Mouse (Mus musculus) midbrain, embryonic 12.5 days (tissue): ENCODE results near the gene Med9. TPM values are rescaled to one million over a fixed set of nuclear protein-coding genes. Genes with fewer than 3 reads are reported as not detected.

ENCODE experiments used
- ATAC-seq: fragments of 200-750 bp; cut with Nextera tagmentation; 2 replicates; pipeline ENCODE4 v1.8.0; 2017; ENCODE audit warnings: low read depth, moderate TSS enrichment, moderate library complexity; ENCODE audit not compliant: low FRiP score
- H3K27ac ChIP-seq: fragments of 300-500 bp; sonication (generic); replicated peaks from 2 replicates; pipeline ENCODE4 v1.5.1; 2016; ENCODE audit warnings: mild to moderate bottlenecking
- H3K27me3 ChIP-seq: fragments of 300-500 bp; sonication (generic); 2 replicates; pipeline ENCODE4 v1.6.1; 2016; ENCODE audit warnings: mild to moderate bottlenecking
- H3K36me3 ChIP-seq: fragments of 300-500 bp; sonication (generic); 2 replicates; pipeline ENCODE4 v1.6.1; 2016
- H3K4me1 ChIP-seq: fragments of 300-500 bp; sonication (generic); 2 replicates; pipeline ENCODE4 v1.6.1; 2016
- H3K4me2 ChIP-seq: fragments of 300-500 bp; sonication (generic); replicated peaks from 2 replicates; pipeline ENCODE4 v1.6.1; 2016; ENCODE audit warnings: mild to moderate bottlenecking, moderate library complexity
- H3K4me3 ChIP-seq: fragments of 300-500 bp; sonication (generic); 2 replicates; pipeline ENCODE4 v1.5.1; 2016; ENCODE audit warnings: mild to moderate bottlenecking
- H3K9ac ChIP-seq: fragments of 300-500 bp; sonication (generic); replicated peaks from 2 replicates; pipeline ENCODE4 v1.6.1; 2016; ENCODE audit warnings: mild to moderate bottlenecking, moderate library complexity
- H3K9me3 ChIP-seq: fragments of 300-500 bp; sonication (generic); 2 replicates; pipeline ENCODE4 v1.6.1; 2016; ENCODE audit warnings: mild to moderate bottlenecking
- WGBS: fragments of 180-500 bp; shearing (Covaris S2); methylation state at CpG from one replicate; pipeline ENCODE4 v1.1.7; 2016; 5-methylcytosine and 5-hydroxymethylcytosine counted together
- polyA plus RNA-seq: library from polyadenylated mRNA; unstranded; fragments of >200 nt; fragmentation: Nextera tagmentation; extraction: Ambion mirVana; gene quantifications from 2 replicates; pipeline ENCODE4 v1.2.1, GENCODE M21; 2016

The Med9 gene
- polyA plus RNA-seq: 39.4 and 41.5 TPM in 2 replicates

DNA sequence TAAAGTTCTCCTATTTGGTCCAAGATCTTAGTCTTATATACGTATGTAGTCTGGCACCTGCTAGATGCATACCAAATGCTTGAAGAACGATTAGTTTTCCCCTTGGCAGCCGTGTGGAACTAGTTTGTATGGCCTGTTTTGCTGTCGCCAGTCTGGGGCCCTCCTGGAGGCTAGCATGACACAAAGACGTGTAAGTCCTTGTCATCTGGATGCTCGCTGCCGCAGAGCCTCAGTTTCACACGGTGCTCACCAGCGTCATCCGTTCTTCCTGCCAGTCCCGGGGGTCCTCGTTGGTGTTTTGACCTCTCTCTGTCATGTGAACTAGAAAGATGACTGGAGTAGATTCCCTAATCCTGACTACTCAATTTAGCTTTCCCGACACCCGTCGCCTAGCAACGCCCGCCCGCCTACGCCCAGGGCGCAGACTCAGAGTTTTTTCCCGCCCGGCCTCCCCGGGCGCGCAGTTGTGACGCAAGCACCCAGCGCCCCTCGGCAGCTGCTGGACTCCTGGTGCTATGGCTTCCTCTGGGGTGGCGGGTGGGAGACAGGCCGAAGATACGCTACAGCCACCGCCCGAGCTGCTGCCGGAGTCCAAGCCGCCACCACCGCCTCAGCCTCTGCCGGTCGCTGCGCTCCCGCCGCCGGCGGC is at the start of gene Med9:
Gene Med9, plus strand, starts transcription at position 455 of the 649 bp plus-strand sequence.
- H3K4me1 ChIP-seq: peaks cover 20% of the 10 kb centered on the region
- H3K4me2 ChIP-seq: peak within 1 kb of the TSS; percentile 79
- no peaks in the 10 kb centered on the region for H3K9me3 ChIP-seq
- peak within 1 kb of the TSS; percentile 83 for H3K27ac ChIP-seq
- H3K9ac ChIP-seq: peak within 1 kb of the TSS; percentile 96
- under 1% methylated on average over 43 of the region's 43 CpGs for WGBS
- H3K4me3 ChIP-seq: peak within 1 kb of the TSS; percentile 96
- ATAC-seq: peak; percentile 94
- H3K27me3 ChIP-seq: peaks cover 5% of the 10 kb centered on the region; the same call in 1 of the 2 replicates
- no peaks in the 10 kb centered on the region for H3K36me3 ChIP-seq

DNA sequence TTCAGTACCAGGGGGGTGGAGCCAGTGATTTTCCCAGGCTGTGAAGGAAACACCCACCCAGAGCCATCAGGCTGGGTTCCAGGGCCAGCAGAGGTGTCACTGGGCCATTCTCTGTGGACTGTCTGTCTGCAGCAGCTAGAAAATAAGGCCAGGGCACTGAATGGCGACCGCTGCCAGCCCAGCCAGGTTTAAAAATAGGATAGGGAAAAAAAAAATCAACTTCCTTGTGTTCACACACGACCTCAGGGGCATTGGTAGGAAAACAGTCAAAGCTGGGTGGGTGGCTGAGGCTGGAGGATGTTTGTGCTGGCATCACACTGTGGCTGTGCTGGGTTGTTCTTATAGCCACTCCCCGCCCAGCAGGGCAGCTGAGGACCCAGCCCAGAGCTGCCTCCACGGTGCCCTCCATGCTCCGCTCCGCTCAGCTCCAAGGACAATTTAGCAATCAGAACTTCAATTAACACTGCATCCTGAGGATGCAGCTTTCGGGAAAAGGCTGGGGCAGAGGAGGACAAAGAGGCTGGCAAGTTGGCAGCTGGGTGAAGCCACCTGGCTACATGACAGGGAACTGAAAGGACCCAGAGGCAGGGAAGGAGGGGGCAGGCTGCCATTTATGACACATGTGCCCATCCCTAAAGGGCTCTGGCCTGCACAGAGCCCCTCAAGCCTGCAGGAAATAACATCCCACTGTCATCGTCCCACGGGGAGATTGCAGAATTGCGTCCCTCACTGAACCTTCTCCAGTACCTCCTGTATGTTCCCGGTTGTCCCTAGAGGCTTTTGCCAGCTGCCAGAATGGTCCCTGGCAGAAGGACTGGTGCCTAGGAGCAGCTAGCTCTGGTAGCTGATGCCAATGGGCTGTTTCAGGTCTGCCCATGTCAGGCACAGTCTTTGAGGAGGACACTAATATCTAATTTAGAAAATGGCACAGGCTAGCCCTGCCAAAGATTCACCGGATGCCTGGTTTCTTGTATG is 48.0 kb upstream of the Med9 start:
- no peak for ATAC-seq
- H3K4me3 ChIP-seq: no peak overlapping the region
- no peak overlapping the region for H3K9ac ChIP-seq
- H3K36me3 ChIP-seq: no peaks in the 10 kb centered on the region
- H3K4me1 ChIP-seq: no peaks in the 10 kb centered on the region; the same call in 1 of the 2 replicates
- peaks cover 13% of the 10 kb centered on the region; the same call in 1 of the 2 replicates for H3K27me3 ChIP-seq
- 0 out of 2 replicates have a peak overlapping the region, but pooled peaks have one; percentile 20 for H3K27ac ChIP-seq
- H3K9me3 ChIP-seq: no peaks in the 10 kb centered on the region
- 70% methylated on average over 13 of the region's 13 CpGs for WGBS
- H3K4me2 ChIP-seq: no peak overlapping the region

DNA sequence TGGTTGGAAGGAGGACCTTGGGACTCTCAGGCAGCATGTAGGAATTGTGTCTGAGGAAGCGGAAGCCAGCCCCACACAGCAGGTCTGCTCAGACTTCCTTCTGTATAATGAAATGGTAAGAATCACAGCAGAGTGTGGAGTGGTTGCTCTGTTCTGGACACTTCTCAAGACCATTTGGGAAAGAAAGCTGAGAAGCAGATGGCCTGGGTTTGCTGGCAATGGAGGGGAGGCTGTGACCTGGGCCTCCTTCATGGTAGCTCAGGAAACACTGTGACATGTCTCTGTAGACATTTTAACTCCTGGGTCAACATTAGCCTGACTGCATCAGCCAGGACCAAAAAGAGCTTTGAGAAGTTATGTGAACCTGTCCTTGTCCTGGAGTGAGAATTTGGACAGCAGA is 47.0 kb upstream of the Med9 start:
- 88% methylated on average over 1 of the region's 1 CpGs for WGBS
- peaks cover 13% of the 10 kb centered on the region; the same call in 1 of the 2 replicates for H3K27me3 ChIP-seq

DNA sequence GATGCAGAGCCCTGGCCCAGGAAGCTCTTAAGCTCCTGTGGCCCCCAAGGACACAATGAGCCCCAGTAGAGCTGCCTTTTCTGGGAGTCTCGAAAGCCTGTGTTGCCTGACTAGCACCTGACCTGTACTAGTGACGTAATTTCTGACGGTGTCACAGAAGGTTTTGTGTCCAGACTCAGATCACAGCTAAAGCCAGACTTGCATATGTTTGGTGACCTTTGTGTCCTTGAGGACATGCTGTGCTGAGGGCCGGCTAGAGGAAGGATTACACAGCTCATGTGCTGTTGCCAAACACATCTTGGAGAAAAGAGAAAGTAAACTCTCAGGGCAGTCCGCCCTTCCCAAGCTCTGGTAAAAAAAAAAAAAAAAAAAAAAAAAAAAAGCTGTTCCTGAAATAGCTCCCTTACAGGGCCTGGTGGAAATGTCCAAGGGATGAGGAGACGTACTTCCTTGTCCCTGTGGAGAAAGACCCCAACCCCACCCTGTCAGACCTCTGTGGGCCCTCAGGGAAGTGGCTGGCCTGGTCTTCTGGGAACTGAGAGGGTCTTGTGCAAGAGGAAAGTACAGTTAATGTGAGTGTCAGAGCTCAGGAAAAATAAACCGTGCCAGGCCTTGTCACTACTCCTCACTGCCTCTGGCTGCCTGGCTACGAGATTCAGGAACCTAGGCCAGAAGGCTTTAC is 45.8 kb upstream of the Med9 start:
- Histone ChIP-seq H3K27me3 (peaks cover 13% of the 10 kb centered on the region; the same call in 1 of the 2 replicates), H3K36me3 (no peaks in the 10 kb centered on the region), H3K9ac (no peak overlapping the region), H3K4me1 (no peaks in the 10 kb centered on the region; the same call in 1 of the 2 replicates), H3K9me3 (no peaks in the 10 kb centered on the region), H3K4me3 (no peak overlapping the region), H3K4me2 (no peak overlapping the region), H3K27ac (no peak overlapping the region)
- 49% methylated on average over 8 of the region's 8 CpGs for WGBS
- ATAC-seq: no peak

More for the DNA sequence above, 47.0 kb upstream of the Med9 start:
- Histone ChIP-seq H3K4me1 (no peaks in the 10 kb centered on the region; the same call in 1 of the 2 replicates), H3K27ac (no peak overlapping the region), H3K4me2 (no peak overlapping the region), H3K9ac (no peak overlapping the region), H3K9me3 (no peaks in the 10 kb centered on the region), H3K36me3 (no peaks in the 10 kb centered on the region), H3K4me3 (no peak overlapping the region)
- no peak for ATAC-seq

DNA sequence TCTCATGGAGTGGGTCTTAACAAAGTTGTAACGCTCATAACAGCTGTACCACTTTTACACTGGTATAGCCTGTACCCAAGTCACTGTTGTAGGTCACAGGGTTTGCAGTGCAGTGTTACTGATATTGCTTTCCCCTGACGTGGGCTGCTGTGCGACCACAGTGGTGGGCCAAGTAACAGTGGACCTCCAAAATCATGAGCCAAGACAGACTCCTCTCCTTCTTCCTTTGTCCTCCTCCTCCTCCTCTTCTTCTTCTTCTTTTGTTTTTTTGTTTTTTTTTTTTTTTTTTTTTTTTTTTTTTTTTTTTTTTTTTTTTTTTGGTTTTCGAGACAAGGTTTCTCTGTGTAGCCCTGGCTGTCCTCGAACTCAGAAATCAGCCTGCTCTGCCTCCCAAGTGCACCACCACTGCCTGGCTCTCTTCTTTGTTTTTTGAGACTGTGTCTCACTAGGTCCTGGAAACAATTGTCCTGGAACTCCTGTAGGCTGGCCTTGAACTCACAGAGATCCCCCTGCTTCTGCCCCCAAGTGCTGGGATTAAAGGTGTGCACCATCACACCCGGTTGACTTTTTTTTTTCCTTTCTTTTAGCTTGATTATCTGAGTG is 41.4 kb upstream of the Med9 start:
- no peak overlapping the region for H3K4me3 ChIP-seq

DNA sequence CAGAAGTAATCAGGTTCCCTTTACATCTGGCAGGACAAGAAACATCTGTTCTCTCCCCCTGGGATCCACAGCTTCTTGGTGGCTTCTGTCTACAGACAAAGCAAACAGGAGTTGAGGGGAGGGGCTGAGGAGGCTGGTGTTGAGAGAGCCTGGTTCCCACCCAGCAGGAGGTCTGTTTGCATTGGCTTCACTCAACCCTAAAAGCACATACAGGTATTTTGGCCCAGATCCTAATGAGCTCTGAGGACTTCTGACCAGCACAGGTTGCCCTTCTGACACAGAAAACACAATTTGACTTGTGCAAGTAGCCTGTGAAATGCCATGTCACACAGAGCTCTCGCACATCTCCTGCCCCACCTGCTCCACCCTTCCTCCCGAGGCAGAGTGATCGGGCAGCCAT is 39.6 kb upstream of the Med9 start:
- H3K9ac ChIP-seq: no peak overlapping the region
- H3K4me1 ChIP-seq: no peaks in the 10 kb centered on the region
- H3K27me3 ChIP-seq: no peaks in the 10 kb centered on the region; the same call in 1 of the 2 replicates
- H3K27ac ChIP-seq: no peak overlapping the region
- no peak overlapping the region for H3K4me3 ChIP-seq
- no peak overlapping the region for H3K4me2 ChIP-seq
- no peaks in the 10 kb centered on the region for H3K36me3 ChIP-seq
- no peak for ATAC-seq
- 59% methylated on average over 3 of the region's 3 CpGs for WGBS
- no peaks in the 10 kb centered on the region for H3K9me3 ChIP-seq

More for the DNA sequence above, 41.4 kb upstream of the Med9 start:
- 93% methylated on average over 6 of the region's 6 CpGs for WGBS
- H3K36me3 ChIP-seq: no peaks in the 10 kb centered on the region
- no peak overlapping the region for H3K4me2 ChIP-seq
- H3K9ac ChIP-seq: no peak overlapping the region
- no peaks in the 10 kb centered on the region for H3K9me3 ChIP-seq
- no peaks in the 10 kb centered on the region; the same call in 1 of the 2 replicates for H3K27me3 ChIP-seq
- H3K4me1 ChIP-seq: no peaks in the 10 kb centered on the region
- no peak overlapping the region for H3K27ac ChIP-seq
- no peak for ATAC-seq

DNA sequence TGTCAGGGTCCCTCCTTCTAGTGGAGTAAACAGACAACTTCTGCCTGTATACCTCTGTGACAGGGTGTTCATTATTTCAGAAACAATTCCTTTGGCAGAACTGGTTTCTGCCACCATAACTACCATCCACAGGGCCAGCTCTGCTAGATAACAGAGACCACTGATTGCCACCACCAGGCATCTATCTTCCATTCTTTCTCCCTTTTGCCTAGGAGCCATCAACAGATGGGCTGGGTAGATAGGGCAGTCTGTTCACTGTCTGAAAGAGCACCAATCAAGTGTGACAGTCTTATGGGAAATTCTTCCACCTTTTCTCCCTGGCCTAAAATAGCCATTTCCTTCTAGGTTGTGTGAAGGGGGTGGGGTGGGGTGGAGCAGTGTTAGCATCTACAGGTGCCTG is 37.4 kb upstream of the Med9 start:
- Histone ChIP-seq H3K9me3 (no peaks in the 10 kb centered on the region), H3K4me2 (no peak overlapping the region), H3K36me3 (no peaks in the 10 kb centered on the region), H3K4me1 (no peaks in the 10 kb centered on the region), H3K4me3 (no peak overlapping the region), H3K27ac (no peak overlapping the region), H3K9ac (no peak overlapping the region), H3K27me3 (no peaks in the 10 kb centered on the region; the same call in 1 of the 2 replicates)
- ATAC-seq: no peak

DNA sequence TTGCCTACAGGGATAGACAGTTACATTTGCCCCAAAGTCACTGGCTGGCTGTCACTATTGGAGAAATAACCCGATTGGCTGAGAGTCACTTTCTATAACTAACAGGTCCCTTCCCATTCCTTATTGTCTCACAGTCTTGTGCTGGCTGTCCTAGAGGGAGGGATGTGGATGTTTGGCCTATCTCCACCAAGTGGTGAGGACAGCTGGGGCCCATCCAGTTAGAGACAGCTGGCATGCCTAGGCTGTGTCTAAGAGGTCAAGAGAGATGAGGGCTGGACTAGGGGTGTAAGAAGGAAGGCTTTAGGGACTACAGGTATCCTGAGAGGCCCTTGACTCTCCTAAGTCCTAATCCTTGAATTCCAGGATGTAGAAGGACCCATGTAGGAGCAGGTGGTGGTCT is 36.5 kb upstream of the Med9 start:
- no peaks in the 10 kb centered on the region for H3K4me1 ChIP-seq
- WGBS: 90% methylated on average over 1 of the region's 1 CpGs
- no peak overlapping the region for H3K4me2 ChIP-seq
- no peaks in the 10 kb centered on the region; the same call in 1 of the 2 replicates for H3K27me3 ChIP-seq
- no peak for ATAC-seq
- no peaks in the 10 kb centered on the region for H3K9me3 ChIP-seq
- H3K36me3 ChIP-seq: no peaks in the 10 kb centered on the region
- no peak overlapping the region for H3K9ac ChIP-seq
- no peak overlapping the region for H3K4me3 ChIP-seq
- H3K27ac ChIP-seq: no peak overlapping the region

DNA sequence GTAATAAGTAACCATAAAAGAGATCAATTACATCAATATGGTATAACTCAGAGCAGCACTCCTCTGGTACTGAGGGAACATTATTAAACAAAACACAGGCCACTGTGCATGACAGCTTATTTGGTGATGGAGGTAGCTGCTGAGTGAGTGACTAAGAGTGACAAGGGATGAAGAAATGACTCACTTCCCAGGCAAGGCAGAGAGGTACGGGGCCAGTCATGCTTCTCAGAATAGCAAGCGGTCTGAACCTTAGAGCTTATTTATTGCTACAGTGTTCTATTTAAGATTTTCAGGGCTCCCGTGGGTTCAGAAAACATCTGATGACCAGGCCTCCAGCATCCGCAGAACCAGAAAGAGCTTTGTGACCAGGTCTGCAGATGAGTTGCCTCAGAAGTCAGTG is 34.3 kb upstream of the Med9 start:
- 91% methylated on average over 4 of the region's 4 CpGs for WGBS
- Histone ChIP-seq H3K4me3 (no peak overlapping the region), H3K9ac (no peak overlapping the region), H3K4me2 (no peak overlapping the region), H3K36me3 (no peaks in the 10 kb centered on the region), H3K4me1 (no peaks in the 10 kb centered on the region), H3K27ac (no peak overlapping the region), H3K9me3 (no peaks in the 10 kb centered on the region), H3K27me3 (no peaks in the 10 kb centered on the region)
- no peak for ATAC-seq

DNA sequence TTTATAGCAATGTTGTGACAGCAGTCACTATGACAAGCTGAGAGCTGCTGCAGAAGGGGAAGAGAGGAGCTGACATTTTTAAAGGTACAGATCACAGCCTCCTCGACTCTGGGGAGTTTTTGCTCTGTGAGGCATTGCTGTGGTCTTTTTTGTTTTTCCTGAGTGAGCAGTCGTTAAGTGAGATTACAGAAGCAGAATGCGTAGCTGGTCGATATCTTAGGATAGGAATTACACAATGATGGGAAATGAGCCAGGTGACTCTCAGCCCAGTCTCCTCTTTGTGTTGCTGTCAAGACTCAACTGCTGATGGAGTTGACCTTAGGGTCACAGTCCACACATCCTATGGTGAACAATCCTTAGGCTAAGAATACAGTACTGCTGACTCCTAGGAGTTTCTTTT is 30.0 kb upstream of the Med9 start:
- Histone ChIP-seq H3K9ac (no peak overlapping the region), H3K27me3 (no peaks in the 10 kb centered on the region), H3K4me2 (no peak overlapping the region), H3K4me1 (no peaks in the 10 kb centered on the region), H3K9me3 (no peaks in the 10 kb centered on the region), H3K36me3 (no peaks in the 10 kb centered on the region), H3K4me3 (no peak overlapping the region), H3K27ac (no peak overlapping the region)
- no peak for ATAC-seq
- 61% methylated on average over 4 of the region's 4 CpGs for WGBS

DNA sequence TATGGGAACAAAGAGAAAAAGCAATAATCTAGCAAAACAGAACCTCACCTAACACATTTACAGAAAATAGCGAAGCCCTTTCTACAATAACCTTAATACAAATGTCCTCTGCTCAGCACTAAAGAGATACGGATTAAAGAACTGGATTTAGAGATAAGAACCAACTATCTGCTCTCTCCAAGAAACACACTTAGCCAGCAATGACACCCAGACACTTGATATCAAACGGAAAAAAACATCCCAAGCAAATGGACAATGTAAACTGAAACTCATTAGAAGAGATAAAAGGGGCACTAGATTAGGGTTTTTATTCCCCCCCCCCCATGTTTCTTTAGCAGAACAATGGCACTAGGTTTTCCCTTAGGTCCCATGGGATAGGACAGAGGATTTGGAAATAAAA is 28.6 kb upstream of the Med9 start:
- ATAC-seq: no peak
- H3K9me3 ChIP-seq: no peaks in the 10 kb centered on the region
- no peaks in the 10 kb centered on the region for H3K27me3 ChIP-seq
- H3K4me1 ChIP-seq: no peaks in the 10 kb centered on the region
- H3K4me2 ChIP-seq: no peak overlapping the region
- H3K36me3 ChIP-seq: no peaks in the 10 kb centered on the region
- H3K27ac ChIP-seq: no peak overlapping the region
- no peak overlapping the region for H3K9ac ChIP-seq
- H3K4me3 ChIP-seq: no peak overlapping the region
- WGBS: 74% methylated on average over 3 of the region's 3 CpGs
